Mouse (Mus musculus) left cerebral cortex, adult 2 months (tissue): Measurements from ENCODE around the gene 1700016K19Rik. TPM values are rescaled to one million over a fixed set of nuclear protein-coding genes. Genes with fewer than 3 reads are reported as not detected.

Experiments used
- DNase-seq, 2 experiments: peaks; one replicate each; pipeline ENCODE4 v3.0.0; 2021 to 2022; ENCODE audit warnings: low spot score in 2 of 2, mixed read lengths in 1 of 2; ENCODE audit errors: extremely low spot score in 1 of 2
- H3K27ac ChIP-seq: fragments of 200-600 bp; 2 replicates; pipeline ENCODE4 v1.8.1; 2022
- H3K4me3 ChIP-seq: fragments of 200-600 bp; 2 replicates; pipeline ENCODE4 v1.8.1; 2022
- CTCF ChIP-seq: fragments of 200-600 bp; IDR thresholded peaks from 2 replicates; pipeline ENCODE4 v1.8.1; 2022; ENCODE audit warnings: antibody characterized with exemption, mild to moderate bottlenecking, moderate library complexity
- intact Hi-C: fragments of 180-260 bp; cut with DNase I; formaldehyde crosslinking; loops from one replicate; pipeline ENCODE4 v1.15.1; 2025
- total RNA-seq, 2 experiments: library from RNA; stranded (reverse); gene quantifications; 2 replicates each; pipeline ENCODE4 v1.2.3; 2021

Gene 1700016K19Rik
- total RNA-seq, 2 experiments from 2014 or later: 2.7 to 3.9 TPM

GRCm38 (mm10) chr11:76039271-76040053, 39.8 kb downstream of the 1700016K19Rik start:
- intact Hi-C loops: loop anchor here (5.0 kb wide), 1 partner anchor 172 kb away; no protein-coding TSS in a partner anchor
- TF ChIP-seq CTCF: no peak
- Histone ChIP-seq H3K4me3 (no peak overlapping the region), H3K27ac (no peak overlapping the region)
- no peak for DNase-seq

GRCm38 (mm10) chr11:76040106-76040505, 40.4 kb downstream of the 1700016K19Rik start:
- intact Hi-C loops: loop anchor here (5.0 kb wide), 1 partner anchor 173 kb away; no protein-coding TSS in a partner anchor
- Histone ChIP-seq H3K4me3 (no peak overlapping the region), H3K27ac (no peak overlapping the region)
- no peak for DNase-seq
- no peak for TF ChIP-seq CTCF

- Histone ChIP-seq H3K4me3 (no peak overlapping the region), H3K27ac (no peak overlapping the region)
- intact Hi-C loops: loop anchor here (5.0 kb wide), 1 partner anchor 174 kb away; no protein-coding TSS in a partner anchor
- no peak for TF ChIP-seq CTCF
- DNase-seq: no peak
These were observed 41.2 kb downstream of the 1700016K19Rik start for GRCm38 (mm10) chr11:76040761-76041376.

GRCm38 (mm10) chr11:76042041-76042638, 42.4 kb downstream of the 1700016K19Rik start:
- Histone ChIP-seq H3K27ac (peak overlapping the region; percentile 12; the same call in 1 of the 2 replicates), H3K4me3 (no peak overlapping the region)
- TF ChIP-seq CTCF: no peak
- no peak for DNase-seq
- intact Hi-C loops: loop anchor here (5.0 kb wide), 1 partner anchor 175 kb away; no protein-coding TSS in a partner anchor

- DNase-seq: peak; percentile 45 to 58
- Histone ChIP-seq H3K4me3 (no peak overlapping the region), H3K27ac (peak overlapping the region; percentile 29; the same call in 1 of the 2 replicates)
- no peak for TF ChIP-seq CTCF
- intact Hi-C loops: loop anchor here (5.0 kb wide), 1 partner anchor 176 kb away; no protein-coding TSS in a partner anchor
These were observed 43.2 kb downstream of the 1700016K19Rik start for GRCm38 (mm10) chr11:76042882-76043281.

- intact Hi-C loops: loop anchor here (5.0 kb wide), 1 partner anchor 177 kb away; no protein-coding TSS in a partner anchor
- no peak for DNase-seq
- no peak for TF ChIP-seq CTCF
- Histone ChIP-seq H3K27ac (no peak overlapping the region), H3K4me3 (no peak overlapping the region)
These were observed 44.8 kb downstream of the 1700016K19Rik start for GRCm38 (mm10) chr11:76044468-76044867.

GRCm38 (mm10) chr11:76045367-76045766, 45.7 kb downstream of the 1700016K19Rik start:
- no peak overlapping the region for H3K4me3 ChIP-seq
- intact Hi-C loops: no loop called here
- DNase-seq: no peak
- no peak overlapping the region for H3K27ac ChIP-seq
- TF ChIP-seq CTCF: no peak

GRCm38 (mm10) chr11:76050509-76050908, 50.8 kb downstream of the 1700016K19Rik start:
- H3K4me3 ChIP-seq: no peak overlapping the region
- intact Hi-C loops: no loop called here
- H3K27ac ChIP-seq: no peak overlapping the region
- DNase-seq: no peak
- no peak for TF ChIP-seq CTCF

GRCm38 (mm10) chr11:76050967-76051512, 51.3 kb downstream of the 1700016K19Rik start:
- no peak for TF ChIP-seq CTCF
- DNase-seq: no peak
- intact Hi-C loops: no loop called here

GRCm38 (mm10) chr11:76052496-76052895, 52.8 kb downstream of the 1700016K19Rik start:
- H3K27ac ChIP-seq: no peak overlapping the region
- no peak for DNase-seq
- intact Hi-C loops: no loop called here
- no peak for TF ChIP-seq CTCF
- H3K4me3 ChIP-seq: no peak overlapping the region

More at GRCm38 (mm10) chr11:76050967-76051512, 51.3 kb downstream of the 1700016K19Rik start:
- H3K4me3 ChIP-seq: no peak overlapping the region
- no peak overlapping the region for H3K27ac ChIP-seq

Other genes starting within 250 kb of the 1700016K19Rik start
- 10 to 100 TPM; 17.9 to 26.7 TPM for gene Doc2b, start 203.9 kb upstream of the 1700016K19Rik start, total RNA-seq
- gene Rph3al, start 61.5 kb upstream of the 1700016K19Rik start, total RNA-seq: 1 to 10 TPM; 2.3 to 2.7 TPM
- gene Rflnb, start 27.9 kb downstream of the 1700016K19Rik start, total RNA-seq: 1 to 10 TPM; 8.5 to 9.7 TPM
- 10 to 100 TPM; 85.1 to 85.3 TPM for gene Vps53, start 179.7 kb downstream of the 1700016K19Rik start, total RNA-seq
- gene Fam57a, start 179.8 kb downstream of the 1700016K19Rik start, total RNA-seq: 10 to 100 TPM; 15.9 to 17.3 TPM
- gene Dbil5, start 217.7 kb downstream of the 1700016K19Rik start, total RNA-seq: 1 to 10 TPM; 1.5 to 2.2 TPM
- gene Gemin4, start 217.8 kb downstream of the 1700016K19Rik start, total RNA-seq: 1 to 10 TPM; 2.6 to 6.8 TPM
- gene Mrm3, start 243.8 kb downstream of the 1700016K19Rik start, total RNA-seq: 10 to 100 TPM; 16.6 to 19.7 TPM
- gene Glod4, start 243.8 kb downstream of the 1700016K19Rik start, total RNA-seq: 10 to 100 TPM; 48.1 to 58.1 TPM